Mouse (Mus musculus): ENCODE data around the gene Mgea5. TPM values are rescaled to one million over a fixed set of nuclear protein-coding genes. Genes with fewer than 3 reads are reported as not detected.
A peak's percentile ranks its signal among the peaks of the same experiment; 100 is the strongest.

Gene Mgea5
- polyA plus RNA-seq, 1 experiment from 2014 or later = 91.9 TPM

- 7% methylated on average over 29 of the region's 29 CpGs for WGBS
- H3K27ac ChIP-seq = no peak overlapping the region
- ATAC-seq (ENCODE audit: insufficient number of reproducible peaks, insufficient read depth, low FRiP score, low TSS enrichment) = no peak
- H3K9ac ChIP-seq = no peak overlapping the region
- H3K36me3 ChIP-seq = 0 out of 2 replicates have a peak, but pooled peaks cover under 1% of the 10 kb centered on the region
- H3K4me1 ChIP-seq = peaks cover 40% of the 10 kb centered on the region
- H3K9me3 ChIP-seq = no peaks in the 10 kb centered on the region
- 0 out of 2 replicates have a peak overlapping the region, but pooled peaks have one; percentile 0 for H3K4me3 ChIP-seq
- no peak overlapping the region for H3K4me2 ChIP-seq (replicated peaks)
- peaks cover 56% of the 10 kb centered on the region for H3K27me3 ChIP-seq
Observed at GRCm38 (mm10) chr19:45746153-45747020, 37.2 kb downstream of the Mgea5 start.

DNA sequence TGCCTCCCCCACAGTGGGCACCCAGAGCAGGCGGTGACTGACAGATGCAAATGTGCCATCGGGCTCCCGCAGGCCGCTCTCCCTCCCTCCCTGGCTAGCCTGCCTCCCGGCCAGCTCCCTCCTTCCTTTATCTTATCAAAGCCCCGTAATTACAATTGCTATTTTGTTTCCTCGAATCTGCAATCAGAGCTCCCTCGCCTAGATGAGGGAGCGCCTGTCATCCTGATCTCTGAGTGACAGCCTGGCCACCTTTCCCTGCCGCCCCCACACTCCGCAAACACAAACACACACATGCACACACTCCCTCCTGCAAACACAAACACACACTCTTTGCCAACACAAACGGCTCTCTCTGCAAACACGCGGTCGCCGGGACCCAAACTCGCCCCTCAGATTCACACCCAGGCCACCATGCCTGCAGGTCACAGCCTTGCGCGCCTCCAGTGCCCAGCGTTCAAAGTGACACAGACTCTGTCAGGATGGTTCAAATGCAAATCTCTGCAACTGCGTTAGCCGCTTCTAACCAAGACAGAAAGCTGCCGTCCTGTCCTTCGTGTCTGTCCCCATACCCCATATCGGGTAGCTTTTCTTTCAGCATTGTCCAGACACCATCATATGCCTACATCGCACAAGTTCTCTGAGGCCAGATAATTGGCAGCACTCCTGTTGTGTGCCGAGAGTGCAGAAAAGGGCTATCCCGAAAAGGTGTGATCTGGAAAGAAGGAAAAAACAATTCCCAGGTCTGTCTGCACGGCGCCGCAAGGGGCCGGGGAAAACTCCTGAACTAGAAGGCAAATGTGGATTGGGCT lies 38.1 kb downstream of the Mgea5 start:
- Histone ChIP-seq H3K27me3 (peaks cover 64% of the 10 kb centered on the region), H3K4me1 (peaks cover 46% of the 10 kb centered on the region), H3K9ac (no peak overlapping the region), H3K36me3 (no peaks in the 10 kb centered on the region), H3K27ac (no peak overlapping the region), H3K4me2 (replicated peaks) (no peak overlapping the region), H3K9me3 (no peaks in the 10 kb centered on the region), H3K4me3 (no peak overlapping the region)
- no peak for ATAC-seq (ENCODE audit: insufficient number of reproducible peaks, insufficient read depth, low FRiP score, low TSS enrichment)
- 2% methylated on average over 32 of the region's 32 CpGs for WGBS

DNA sequence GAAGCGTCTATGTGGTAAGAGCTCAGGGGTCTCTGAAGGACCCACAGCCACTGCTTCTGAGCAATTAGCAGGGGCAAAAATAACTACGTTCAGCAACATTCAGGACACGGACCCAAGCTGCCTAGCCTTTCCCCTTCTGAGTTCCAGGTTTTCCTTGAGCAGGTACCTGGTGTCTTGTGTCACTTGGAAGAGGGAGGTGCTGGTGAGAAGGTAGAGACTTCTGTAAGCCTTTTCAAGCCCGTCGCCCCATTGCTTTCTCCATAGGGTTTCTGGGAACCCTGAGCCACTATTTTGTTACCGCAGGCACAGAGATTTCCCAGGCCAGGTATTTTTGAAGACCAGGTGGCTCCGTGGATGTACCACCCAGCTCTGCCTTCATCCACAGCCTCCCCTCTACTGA lies 40.0 kb downstream of the Mgea5 start:
- WGBS = 18% methylated on average over 7 of the region's 7 CpGs
- H3K27me3 ChIP-seq = peaks cover 80% of the 10 kb centered on the region
- H3K9ac ChIP-seq = no peak overlapping the region
- H3K4me1 ChIP-seq = peaks cover 40% of the 10 kb centered on the region
- no peak for ATAC-seq (ENCODE audit: insufficient number of reproducible peaks, insufficient read depth, low FRiP score, low TSS enrichment)
- H3K4me2 ChIP-seq (replicated peaks) = no peak overlapping the region
- no peaks in the 10 kb centered on the region for H3K36me3 ChIP-seq
- H3K27ac ChIP-seq = no peak overlapping the region
- no peak overlapping the region for H3K4me3 ChIP-seq
- H3K9me3 ChIP-seq = no peaks in the 10 kb centered on the region

DNA sequence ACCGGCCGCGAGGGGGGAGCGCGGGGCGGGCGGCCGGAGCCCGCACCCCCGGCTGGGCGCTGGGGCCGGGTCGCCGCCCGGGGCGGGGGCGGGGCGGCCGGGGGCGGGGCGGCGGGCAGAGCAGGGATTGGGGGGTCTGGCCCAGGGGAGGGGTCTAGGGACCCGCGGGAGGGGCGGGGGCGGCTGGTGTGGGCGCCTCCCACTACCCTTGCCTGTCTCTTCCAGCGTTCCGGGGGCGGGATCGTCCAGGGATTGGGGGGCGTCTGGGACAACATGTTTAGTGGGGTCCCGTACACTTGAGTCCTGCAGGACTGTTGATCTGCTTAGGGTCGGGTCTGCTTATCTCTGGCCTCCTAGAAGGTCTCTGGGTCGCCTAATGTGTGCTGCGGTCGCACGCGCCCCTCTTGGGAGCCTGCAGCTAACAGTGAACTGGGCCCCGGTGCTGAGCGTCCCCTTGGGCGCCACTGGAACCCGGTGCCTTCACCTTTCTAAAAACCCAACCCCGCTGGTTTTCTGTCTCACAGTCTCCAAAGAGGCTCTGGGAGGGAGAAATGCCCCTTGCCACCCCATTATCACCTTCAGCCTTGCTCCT lies 40.6 kb downstream of the Mgea5 start:
- ATAC-seq (ENCODE audit: insufficient number of reproducible peaks, insufficient read depth, low FRiP score, low TSS enrichment) = no peak
- Histone ChIP-seq H3K36me3 (no peaks in the 10 kb centered on the region), H3K4me3 (peak overlapping the region; percentile 46), H3K27ac (no peak overlapping the region), H3K4me2 (replicated peaks) (peak overlapping the region; percentile 84), H3K4me1 (peaks cover 35% of the 10 kb centered on the region), H3K9ac (peak overlapping the region; percentile 42; the same call in 1 of the 2 replicates), H3K9me3 (no peaks in the 10 kb centered on the region), H3K27me3 (peaks cover 85% of the 10 kb centered on the region)
- WGBS = under 1% methylated on average over 20 of the region's 44 CpGs

DNA sequence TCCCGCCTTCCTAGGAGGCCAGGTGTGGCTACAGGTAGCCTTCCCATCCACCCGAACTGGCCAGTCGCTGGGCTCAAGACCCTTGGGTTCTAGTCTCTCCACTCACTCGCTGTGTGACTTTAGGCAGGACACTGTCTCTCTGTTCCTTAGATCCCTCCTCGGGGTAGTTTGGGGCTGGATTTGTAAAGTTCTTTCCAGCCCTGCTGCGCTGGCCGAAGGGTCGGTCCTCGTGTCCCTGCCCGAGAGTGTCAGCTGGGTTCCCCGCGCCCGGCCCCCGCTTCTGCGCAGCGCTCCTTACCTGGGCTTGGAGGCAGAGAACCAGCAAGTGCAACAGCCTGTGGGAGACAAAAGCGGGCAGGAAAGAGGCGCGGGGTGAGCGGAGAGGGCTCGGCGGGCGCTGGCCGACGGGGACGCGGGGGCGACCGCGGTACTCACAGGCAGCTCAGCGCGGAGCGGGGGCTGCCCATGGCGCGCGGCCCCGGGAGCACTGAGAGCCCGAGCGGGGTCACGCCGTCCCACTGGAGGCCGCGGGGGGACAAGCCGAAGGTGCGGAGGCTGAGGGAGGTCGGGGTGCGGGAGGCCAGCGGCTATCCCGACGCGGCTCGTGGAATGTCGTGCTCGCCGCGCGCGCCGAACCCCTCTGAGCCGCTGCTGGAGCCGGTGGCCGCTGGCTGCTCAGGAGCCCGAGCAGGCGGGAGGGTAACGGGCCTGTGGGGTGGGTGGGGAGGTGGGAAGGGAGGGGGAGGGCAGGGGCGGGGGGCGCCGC lies 41.2 kb downstream of the Mgea5 start, which contains the start of gene Fgf8:
Gene Fgf8, minus strand, starts transcription at position 698 of the 766 bp plus-strand sequence.
- peaks cover 36% of the 10 kb centered on the region for H3K4me1 ChIP-seq
- no peak for ATAC-seq (ENCODE audit: insufficient number of reproducible peaks, insufficient read depth, low FRiP score, low TSS enrichment)
- H3K4me2 ChIP-seq (replicated peaks) = peak within 1 kb of the TSS; percentile 84
- H3K27me3 ChIP-seq = peaks cover 92% of the 10 kb centered on the region
- under 1% methylated on average over 47 of the region's 68 CpGs for WGBS
- peak within 1 kb of the TSS; percentile 42 for H3K9ac ChIP-seq
- H3K4me3 ChIP-seq = peak within 1 kb of the TSS; percentile 46
- H3K9me3 ChIP-seq = no peaks in the 10 kb centered on the region
- no peaks in the 10 kb centered on the region for H3K36me3 ChIP-seq
- no peak within 1 kb of the TSS for H3K27ac ChIP-seq

- Histone ChIP-seq H3K27me3 (peaks cover 93% of the 10 kb centered on the region), H3K4me2 (replicated peaks) (peak overlapping the region; percentile 84), H3K27ac (no peak overlapping the region), H3K4me1 (peaks cover 36% of the 10 kb centered on the region), H3K4me3 (peak overlapping the region; percentile 46), H3K9ac (no peak overlapping the region), H3K36me3 (no peaks in the 10 kb centered on the region), H3K9me3 (no peaks in the 10 kb centered on the region)
- ATAC-seq (ENCODE audit: insufficient number of reproducible peaks, insufficient read depth, low FRiP score, low TSS enrichment) = no peak
- WGBS = under 1% methylated on average over 45 of the region's 45 CpGs
Observed at GRCm38 (mm10) chr19:45741431-45742217, 42.0 kb downstream of the Mgea5 start.

GRCm38 (mm10) chr19:45740817-45741216 lies 42.8 kb downstream of the Mgea5 start:
- no peaks in the 10 kb centered on the region for H3K36me3 ChIP-seq
- no peak overlapping the region for H3K9ac ChIP-seq
- H3K4me3 ChIP-seq = no peak overlapping the region
- no peak overlapping the region for H3K27ac ChIP-seq
- 2% methylated on average over 7 of the region's 7 CpGs for WGBS
- peaks cover 36% of the 10 kb centered on the region for H3K4me1 ChIP-seq
- no peak for ATAC-seq (ENCODE audit: insufficient number of reproducible peaks, insufficient read depth, low FRiP score, low TSS enrichment)
- peak overlapping the region; percentile 84; the same call in 1 of the 2 replicates for H3K4me2 ChIP-seq (replicated peaks)
- peaks cover 93% of the 10 kb centered on the region for H3K27me3 ChIP-seq
- no peaks in the 10 kb centered on the region for H3K9me3 ChIP-seq

- Histone ChIP-seq H3K36me3 (no peaks in the 10 kb centered on the region), H3K27ac (no peak overlapping the region), H3K4me3 (no peak overlapping the region), H3K4me1 (peaks cover 32% of the 10 kb centered on the region), H3K9ac (no peak overlapping the region), H3K4me2 (replicated peaks) (0 out of 2 replicates have a peak overlapping the region, but pooled peaks have one; percentile 1), H3K9me3 (no peaks in the 10 kb centered on the region), H3K27me3 (peaks cover 93% of the 10 kb centered on the region)
- WGBS = 4% methylated on average over 13 of the region's 13 CpGs
- ATAC-seq (ENCODE audit: insufficient number of reproducible peaks, insufficient read depth, low FRiP score, low TSS enrichment) = no peak
Observed at GRCm38 (mm10) chr19:45740233-45740632, 43.4 kb downstream of the Mgea5 start.

- Histone ChIP-seq H3K27ac (no peak overlapping the region), H3K4me2 (replicated peaks) (no peak overlapping the region), H3K9ac (no peak overlapping the region), H3K27me3 (peaks cover 93% of the 10 kb centered on the region), H3K4me1 (peaks cover 31% of the 10 kb centered on the region), H3K9me3 (no peaks in the 10 kb centered on the region), H3K36me3 (no peaks in the 10 kb centered on the region), H3K4me3 (no peak overlapping the region)
- ATAC-seq (ENCODE audit: insufficient number of reproducible peaks, insufficient read depth, low FRiP score, low TSS enrichment) = no peak
- 23% methylated on average over 5 of the region's 5 CpGs for WGBS
Observed at GRCm38 (mm10) chr19:45738521-45738920, 45.1 kb downstream of the Mgea5 start.

GRCm38 (mm10) chr19:45737846-45738484 lies 45.7 kb downstream of the Mgea5 start:
- H3K4me2 ChIP-seq (replicated peaks) = no peak overlapping the region
- no peaks in the 10 kb centered on the region for H3K36me3 ChIP-seq
- ATAC-seq (ENCODE audit: insufficient number of reproducible peaks, insufficient read depth, low FRiP score, low TSS enrichment) = no peak
- H3K9ac ChIP-seq = no peak overlapping the region
- H3K27me3 ChIP-seq = peaks cover 93% of the 10 kb centered on the region
- no peak overlapping the region for H3K27ac ChIP-seq
- H3K9me3 ChIP-seq = no peaks in the 10 kb centered on the region
- no peak overlapping the region for H3K4me3 ChIP-seq
- WGBS = 42% methylated on average over 10 of the region's 10 CpGs
- H3K4me1 ChIP-seq = peaks cover 26% of the 10 kb centered on the region
